Mouse (Mus musculus) adrenal gland (tissue): Measurements from ENCODE around the gene Vmn1r18.
"Not testable (repeated sequence)": the region's sequence is repeated elsewhere in the genome, so short reads cannot be mapped to it uniquely, and the experiment has no call there.

ENCODE experiments used
- intact Hi-C: fragments of 180-260 bp; cut with DNase I; formaldehyde crosslinking; loops from one replicate; pipeline ENCODE4 v1.15.1; 2025
- long read RNA-seq, 2 experiments: library from polyadenylated mRNA; unstranded; transcript quantifications; one replicate each; pipeline ENCODE4 v2.0.0; 2020; ENCODE audit warnings: borderline replicate concordance in 1 of 2; ENCODE audit not compliant: insufficient replicate concordance in 1 of 2

The Vmn1r18 gene
- long read RNA-seq, experiment 1 = 0 reads
- long read RNA-seq, experiment 2 = 0 reads

- intact Hi-C loops = no loop called here
Observed at GRCm38 (mm10) chr6:57395683-57396082, at the start of gene Vmn1r18. Gene Vmn1r18 (minus strand): TSS chr6:57395783.

GRCm38 (mm10) chr6:57431196-57431595 lies 35.6 kb upstream of the Vmn1r18 start:
- intact Hi-C loops = loop anchor here (2.0 kb wide), 1 partner anchor 140 kb away; no protein-coding TSS in a partner anchor

DNA sequence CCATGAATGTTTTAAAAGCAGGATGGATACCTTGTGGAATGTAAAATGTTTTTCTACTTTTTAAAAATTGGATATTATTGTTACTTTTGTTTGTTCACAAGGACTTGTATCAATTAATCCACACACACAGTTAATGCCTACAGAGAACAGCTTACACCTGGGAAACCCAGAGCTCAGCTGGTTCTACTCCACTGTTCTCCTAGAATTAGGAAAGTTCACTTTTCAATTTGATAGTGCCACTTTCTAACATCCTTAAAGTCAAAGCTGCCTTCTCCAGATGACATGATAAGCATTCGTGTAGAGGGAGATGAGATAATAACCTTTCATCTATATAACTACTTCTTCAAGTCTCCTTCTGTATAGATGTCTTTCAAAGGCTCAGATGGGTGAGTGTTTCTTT lies 33.0 kb upstream of the Vmn1r18 start, which contains the start of gene Vmn1r20:
TSS of gene Vmn1r20 (plus strand) at position 301 of the 400 bp plus-strand sequence.
- intact Hi-C loops = no loop called here

DNA sequence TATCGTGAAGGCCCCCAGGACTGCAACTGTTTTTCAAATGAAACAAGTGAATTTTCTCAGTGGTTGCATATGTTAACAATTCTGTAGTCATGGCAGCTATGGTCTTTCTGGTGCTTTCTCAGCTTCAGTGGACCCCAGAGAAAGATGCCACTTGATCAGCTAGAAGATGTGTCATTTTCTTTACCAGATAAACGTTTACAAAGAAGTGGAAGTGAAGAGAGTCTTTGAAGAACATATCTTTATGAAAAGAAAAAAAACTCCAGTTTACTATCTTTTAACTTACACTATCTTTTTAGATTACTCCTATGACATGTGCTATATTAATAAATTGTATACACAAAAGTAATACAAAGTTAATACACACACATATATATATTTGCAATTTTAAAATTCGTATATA lies 7.9 kb upstream of the Vmn1r18 start, which contains the start of gene Vmn1r19:
TSS of gene Vmn1r19 (plus strand) at position 301 of the 400 bp plus-strand sequence.
- intact Hi-C loops = not testable (repeated sequence)

- intact Hi-C loops = no loop called here
Observed at GRCm38 (mm10) chr6:57367496-57367895, 28.1 kb downstream of the Vmn1r18 start.

- intact Hi-C loops = not testable (repeated sequence)
Observed at GRCm38 (mm10) chr6:57365866-57366265, 29.7 kb downstream of the Vmn1r18 start.

DNA sequence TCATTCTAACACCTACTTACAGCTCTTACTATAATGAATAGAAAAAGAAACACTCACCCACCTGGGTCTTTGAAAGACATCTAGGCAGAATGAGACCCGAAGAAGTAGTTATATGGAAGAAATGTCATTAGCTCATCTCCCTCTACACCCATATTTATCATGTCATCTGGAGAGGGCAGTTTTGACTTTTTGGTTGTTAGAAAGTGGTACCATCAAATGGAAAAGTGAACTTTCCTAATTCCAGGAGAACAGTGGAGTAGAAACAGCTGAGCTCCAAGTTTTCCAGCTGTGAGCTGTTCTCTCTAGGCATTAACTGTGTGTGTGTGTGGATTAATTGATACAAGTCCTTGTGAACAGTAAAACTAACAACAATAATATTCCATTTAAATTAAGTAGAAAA lies 32.0 kb downstream of the Vmn1r18 start, which contains the start of gene Vmn1r17:
TSS of gene Vmn1r17 (minus strand) at position 101 of the 400 bp plus-strand sequence.
- intact Hi-C loops = no loop called here

DNA sequence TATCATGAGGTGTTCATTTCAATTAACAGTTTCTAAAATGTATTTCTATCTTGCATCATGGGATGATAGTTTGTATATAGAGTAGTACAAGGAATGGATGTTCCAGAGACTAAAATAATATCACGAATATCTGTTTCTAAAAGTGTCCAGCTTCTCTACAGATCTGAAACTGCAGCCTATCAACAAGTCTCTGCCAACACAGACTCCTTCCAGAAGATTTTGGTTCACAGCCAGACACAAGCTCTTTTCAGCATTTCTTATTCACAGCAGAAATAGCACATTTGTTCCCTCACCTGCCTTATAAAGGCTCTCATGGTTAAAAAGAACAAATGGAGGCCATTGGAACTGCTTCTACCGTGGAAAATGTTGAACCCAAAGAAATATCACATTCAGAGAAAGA lies 38.7 kb downstream of the Vmn1r18 start:
- intact Hi-C loops = no loop called here

DNA sequence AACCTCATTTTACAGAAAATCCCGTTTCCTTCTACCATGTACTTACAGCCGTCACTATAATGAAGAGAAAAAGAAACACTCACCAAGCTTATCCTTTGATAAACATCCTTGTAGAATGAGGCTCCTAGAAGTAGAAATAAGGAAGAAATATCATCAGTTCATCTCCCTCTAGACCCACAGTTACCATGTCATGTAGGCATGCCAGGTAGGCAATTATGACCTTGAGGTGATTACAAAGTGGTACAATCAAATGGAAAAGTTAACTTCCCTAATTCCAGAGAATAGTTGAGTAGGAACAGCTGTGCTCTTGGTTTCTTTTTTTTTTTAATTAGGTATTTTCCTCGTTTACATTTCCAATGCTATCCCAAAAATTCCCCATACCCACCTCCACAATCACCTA lies 66.2 kb downstream of the Vmn1r18 start, which contains the start of gene Vmn1r16:
TSS of gene Vmn1r16 (minus strand) at position 101 of the 400 bp plus-strand sequence.
- intact Hi-C loops = no loop called here
